Mouse (Mus musculus): ENCODE data around the gene 9330161L09Rik. TPM values are rescaled to one million over a fixed set of nuclear protein-coding genes. Genes with fewer than 3 reads are reported as not detected.

The 9330161L09Rik gene
- polyA plus RNA-seq, 1 experiment from 2014 or later, result 0.12 TPM

DNA sequence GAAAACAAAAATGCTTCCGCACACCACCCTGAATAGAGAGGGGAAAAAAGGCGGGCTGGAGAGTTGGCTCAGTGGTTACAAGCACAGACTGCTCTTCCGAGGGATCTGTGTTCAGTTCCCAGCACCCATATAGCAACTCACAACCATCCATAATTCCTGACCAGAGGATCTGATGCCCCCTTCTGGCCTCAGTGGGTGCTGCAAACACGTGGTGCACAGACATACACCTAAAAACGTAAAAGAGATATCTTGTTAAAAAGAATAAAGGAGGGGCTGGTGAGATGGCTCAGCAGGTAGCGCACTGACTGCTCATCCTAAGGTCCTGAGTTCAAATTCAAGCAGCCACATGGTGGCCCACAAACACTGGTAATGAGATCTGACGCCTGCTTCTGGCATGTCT is 19.1 kb upstream of the 9330161L09Rik start:
- Histone ChIP-seq H3K27me3 (no peaks in the 10 kb centered on the region), H3K27ac (replicated peaks) (no peak overlapping the region), H3K36me3 (replicated peaks) (peaks cover 17% of the 10 kb centered on the region), H3K4me3 (replicated peaks) (no peak overlapping the region), H3K9me3 (replicated peaks) (no peaks in the 10 kb centered on the region), H3K9ac (no peak overlapping the region), H3K4me1 (replicated peaks) (peaks cover 33% of the 10 kb centered on the region), H3K4me2 (no peak overlapping the region)
- ATAC-seq (ENCODE audit: insufficient read depth), result no peak
- 82% methylated on average over 7 of the region's 7 CpGs for WGBS (ENCODE audit: insufficient replicate concordance)

- peak; percentile 100 for ATAC-seq (ENCODE audit: insufficient read depth)
- Histone ChIP-seq H3K4me2 (peak within 1 kb of the TSS; percentile 82), H3K36me3 (replicated peaks) (peaks cover 23% of the 10 kb centered on the region), H3K27ac (replicated peaks) (peak within 1 kb of the TSS; percentile 77), H3K4me3 (replicated peaks) (peak within 1 kb of the TSS; percentile 88), H3K9ac (peak within 1 kb of the TSS; percentile 84), H3K27me3 (no peaks in the 10 kb centered on the region), H3K4me1 (replicated peaks) (peaks cover 40% of the 10 kb centered on the region), H3K9me3 (replicated peaks) (no peaks in the 10 kb centered on the region)
- WGBS (ENCODE audit: insufficient replicate concordance), result 2% methylated on average over 33 of the region's 33 CpGs
These were observed 18.3 kb upstream of the 9330161L09Rik start, which contains the start of gene Ddx24 for GRCm38 (mm10) chr12:103425729-103426470. Gene Ddx24, minus strand, starts transcription at chr12:103425830.

DNA sequence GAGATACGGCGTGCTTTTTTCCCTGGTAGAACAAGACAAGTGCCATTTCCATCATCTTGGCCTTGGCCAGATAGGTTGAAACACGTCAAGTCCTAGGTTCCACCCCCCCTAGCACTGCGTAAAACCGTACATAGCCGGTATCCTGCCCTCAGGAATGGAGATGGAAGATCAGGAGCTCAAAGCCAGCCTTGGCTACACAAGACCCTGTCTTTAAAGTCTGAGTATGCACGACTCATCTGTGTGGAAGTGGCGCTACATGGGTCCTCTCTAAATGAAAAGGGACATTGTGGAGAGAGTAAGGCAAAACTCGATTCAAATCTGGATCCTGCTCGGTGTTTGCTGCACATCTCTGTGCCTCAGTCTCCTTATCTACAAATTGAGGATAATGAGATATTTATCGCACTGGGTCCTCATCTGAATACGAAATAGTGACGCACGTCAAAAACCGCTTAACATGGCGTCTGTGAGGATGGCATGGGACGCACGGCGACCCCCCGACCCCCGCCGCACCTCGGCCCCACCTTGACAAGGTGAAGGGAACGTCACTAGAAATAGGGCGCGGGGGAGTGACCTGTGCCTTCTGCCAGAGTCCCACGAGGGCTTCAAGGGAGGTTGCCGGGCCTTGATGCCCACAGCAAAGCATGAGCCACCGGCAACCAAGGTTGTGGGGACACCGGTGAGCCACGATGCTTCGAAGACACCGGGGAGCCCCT is 17.6 kb upstream of the 9330161L09Rik start:
- Histone ChIP-seq H3K4me1 (replicated peaks) (peaks cover 43% of the 10 kb centered on the region), H3K27ac (replicated peaks) (peak overlapping the region; percentile 71), H3K27me3 (no peaks in the 10 kb centered on the region), H3K9ac (peak overlapping the region; percentile 84), H3K4me2 (peak overlapping the region; percentile 82), H3K4me3 (replicated peaks) (peak overlapping the region; percentile 88), H3K9me3 (replicated peaks) (no peaks in the 10 kb centered on the region), H3K36me3 (replicated peaks) (peaks cover 23% of the 10 kb centered on the region)
- peak; percentile 19 for ATAC-seq (ENCODE audit: insufficient read depth)
- 7% methylated on average over 33 of the region's 33 CpGs for WGBS (ENCODE audit: insufficient replicate concordance)

DNA sequence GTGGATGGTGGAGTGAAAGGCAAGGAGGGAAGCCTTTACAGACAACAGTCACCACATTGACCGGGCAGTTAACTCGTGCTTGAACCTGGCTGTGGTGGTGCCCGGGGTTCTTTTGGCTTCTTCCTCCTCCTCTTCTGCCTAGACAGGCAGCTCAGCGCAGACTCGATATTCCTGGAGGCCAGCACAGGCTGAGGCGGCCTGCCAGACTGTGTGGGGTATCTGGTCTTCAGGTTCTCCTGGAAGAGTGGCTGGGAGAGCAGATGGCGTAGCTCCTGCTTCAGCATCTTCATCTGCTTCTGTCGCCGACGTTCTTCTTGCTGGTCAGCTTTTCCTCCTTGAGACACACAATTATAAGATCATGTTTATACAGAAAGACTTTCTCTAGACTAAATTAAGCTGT is 524 bp upstream of the 9330161L09Rik start:
- Histone ChIP-seq H3K4me2 (no peak overlapping the region), H3K27me3 (no peaks in the 10 kb centered on the region), H3K27ac (replicated peaks) (no peak overlapping the region), H3K4me1 (replicated peaks) (no peaks in the 10 kb centered on the region), H3K9ac (no peak overlapping the region), H3K9me3 (replicated peaks) (no peaks in the 10 kb centered on the region), H3K36me3 (replicated peaks) (peaks cover 100% of the 10 kb centered on the region), H3K4me3 (replicated peaks) (no peak overlapping the region)
- 79% methylated on average over 10 of the region's 10 CpGs for WGBS (ENCODE audit: insufficient replicate concordance)
- no peak for ATAC-seq (ENCODE audit: insufficient read depth)

GRCm38 (mm10) chr12:103404131-103404530 is 3.5 kb downstream of the 9330161L09Rik start:
- Histone ChIP-seq H3K4me3 (replicated peaks) (no peak overlapping the region), H3K9me3 (replicated peaks) (no peaks in the 10 kb centered on the region), H3K27me3 (no peaks in the 10 kb centered on the region), H3K27ac (replicated peaks) (no peak overlapping the region), H3K4me1 (replicated peaks) (no peaks in the 10 kb centered on the region), H3K9ac (no peak overlapping the region), H3K4me2 (no peak overlapping the region), H3K36me3 (replicated peaks) (peaks cover 99% of the 10 kb centered on the region)
- 80% methylated on average over 18 of the region's 18 CpGs for WGBS (ENCODE audit: insufficient replicate concordance)
- no peak for ATAC-seq (ENCODE audit: insufficient read depth)

DNA sequence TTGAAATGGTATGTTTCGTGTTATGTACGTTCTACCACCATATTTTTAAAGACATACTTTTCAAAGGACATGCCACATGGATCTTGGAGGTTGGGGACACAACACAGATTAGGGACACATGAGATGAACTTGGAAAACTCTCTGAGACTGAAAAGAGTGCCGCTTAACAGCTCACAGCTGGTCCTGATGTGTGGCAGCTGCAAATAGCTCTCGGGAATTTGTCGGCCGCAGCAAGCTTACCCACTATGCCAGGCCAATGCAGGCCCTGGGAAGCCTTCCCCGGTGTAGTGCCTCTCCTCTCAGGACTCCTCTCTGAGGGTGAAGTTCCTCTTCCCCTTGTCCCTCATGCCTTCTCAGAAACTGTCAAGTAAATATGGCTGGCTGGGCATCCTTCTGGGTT is 10.9 kb downstream of the 9330161L09Rik start:
- no peak overlapping the region for H3K4me3 ChIP-seq (replicated peaks)
- H3K36me3 ChIP-seq (replicated peaks), result peaks cover 67% of the 10 kb centered on the region
- H3K27me3 ChIP-seq, result no peaks in the 10 kb centered on the region
- peaks cover 60% of the 10 kb centered on the region for H3K4me1 ChIP-seq (replicated peaks)
- WGBS (ENCODE audit: insufficient replicate concordance), result 75% methylated on average over 7 of the region's 7 CpGs
- no peak overlapping the region for H3K9ac ChIP-seq
- H3K9me3 ChIP-seq (replicated peaks), result no peaks in the 10 kb centered on the region
- no peak overlapping the region for H3K4me2 ChIP-seq
- ATAC-seq (ENCODE audit: insufficient read depth), result no peak
- H3K27ac ChIP-seq (replicated peaks), result no peak overlapping the region; the same call in 1 of the 2 replicates

DNA sequence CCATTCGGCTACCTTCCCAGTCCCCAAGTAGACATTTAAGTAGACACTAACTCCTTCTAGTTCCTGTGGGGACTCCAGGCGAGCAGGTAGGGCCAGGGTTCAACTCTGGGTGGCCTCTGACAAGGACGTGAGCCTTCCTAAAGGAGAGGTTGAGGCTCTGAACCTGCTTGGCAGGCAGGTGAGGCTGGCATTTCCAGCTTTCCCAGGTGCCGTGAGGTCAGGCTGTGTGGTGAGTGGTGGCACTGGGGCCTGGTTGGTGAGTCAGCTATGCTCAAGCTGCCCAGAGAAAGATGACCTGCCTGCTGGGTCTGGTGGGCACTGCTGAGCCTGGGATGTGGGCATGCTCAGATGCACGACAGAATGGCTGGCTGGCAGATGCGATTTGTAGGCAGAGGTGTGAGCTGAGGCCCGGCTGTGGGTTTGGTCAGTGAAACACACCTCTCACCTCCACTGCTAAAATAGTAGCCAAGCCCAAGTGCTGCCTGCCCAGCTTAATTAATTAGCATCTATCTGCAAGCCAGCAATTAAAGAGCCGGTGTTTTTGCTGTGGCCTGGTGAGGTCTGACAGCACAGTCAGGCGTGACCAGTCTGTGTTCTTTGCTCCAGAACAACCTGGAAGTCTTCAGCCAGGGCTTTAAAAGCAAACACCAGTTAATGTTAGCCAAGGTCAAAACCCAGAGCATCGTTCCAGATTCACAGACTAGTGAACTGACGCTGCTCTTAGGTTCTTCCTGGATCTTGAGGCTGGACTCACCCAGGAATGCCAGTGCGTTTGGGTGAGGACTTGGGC is 11.9 kb downstream of the 9330161L09Rik start:
- Histone ChIP-seq H3K9me3 (replicated peaks) (no peaks in the 10 kb centered on the region), H3K9ac (no peak overlapping the region), H3K4me2 (no peak overlapping the region), H3K4me1 (replicated peaks) (peaks cover 71% of the 10 kb centered on the region), H3K27me3 (no peaks in the 10 kb centered on the region), H3K27ac (replicated peaks) (peak overlapping the region; percentile 24; the same call in 1 of the 2 replicates), H3K4me3 (replicated peaks) (no peak overlapping the region), H3K36me3 (replicated peaks) (peaks cover 65% of the 10 kb centered on the region)
- ATAC-seq (ENCODE audit: insufficient read depth), result no peak
- 79% methylated on average over 12 of the region's 12 CpGs for WGBS (ENCODE audit: insufficient replicate concordance)

GRCm38 (mm10) chr12:103393528-103393927 is 14.1 kb downstream of the 9330161L09Rik start:
- Histone ChIP-seq H3K9me3 (replicated peaks) (no peaks in the 10 kb centered on the region), H3K4me1 (replicated peaks) (peaks cover 90% of the 10 kb centered on the region), H3K4me3 (replicated peaks) (peak overlapping the region; percentile 42), H3K27ac (replicated peaks) (peak overlapping the region; percentile 97), H3K27me3 (no peaks in the 10 kb centered on the region), H3K4me2 (peak overlapping the region; percentile 78), H3K9ac (peak overlapping the region; percentile 57), H3K36me3 (replicated peaks) (peaks cover 51% of the 10 kb centered on the region)
- WGBS (ENCODE audit: insufficient replicate concordance), result 9% methylated on average over 6 of the region's 6 CpGs
- peak; percentile 89 for ATAC-seq (ENCODE audit: insufficient read depth)

DNA sequence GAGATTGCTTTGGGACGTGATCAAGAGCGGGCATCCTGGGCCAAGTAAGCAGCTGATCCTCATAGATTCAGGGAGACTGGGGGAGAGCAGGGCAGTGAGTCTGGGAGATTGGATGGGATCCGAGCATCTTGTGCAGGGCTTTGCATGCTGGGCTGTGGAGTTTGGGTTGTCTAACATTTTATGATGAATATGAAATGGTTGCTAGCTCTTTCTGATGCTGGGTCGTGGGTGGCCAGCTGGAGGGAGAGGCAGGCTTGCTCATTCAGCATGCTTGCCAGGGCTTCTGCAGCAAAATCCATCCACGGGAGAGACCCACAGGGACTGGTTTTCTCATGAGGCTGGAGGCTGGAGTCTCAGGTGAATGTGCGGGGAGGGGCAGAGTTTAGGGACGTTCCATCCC is 16.5 kb downstream of the 9330161L09Rik start:
- Histone ChIP-seq H3K36me3 (replicated peaks) (peaks cover 34% of the 10 kb centered on the region), H3K4me3 (replicated peaks) (peak overlapping the region; percentile 84), H3K27me3 (no peaks in the 10 kb centered on the region), H3K4me2 (peak overlapping the region; percentile 78), H3K27ac (replicated peaks) (peak overlapping the region; percentile 92), H3K9me3 (replicated peaks) (no peaks in the 10 kb centered on the region), H3K9ac (peak overlapping the region; percentile 92), H3K4me1 (replicated peaks) (peaks cover 79% of the 10 kb centered on the region)
- 85% methylated on average over 7 of the region's 7 CpGs for WGBS (ENCODE audit: insufficient replicate concordance)
- ATAC-seq (ENCODE audit: insufficient read depth), result no peak

DNA sequence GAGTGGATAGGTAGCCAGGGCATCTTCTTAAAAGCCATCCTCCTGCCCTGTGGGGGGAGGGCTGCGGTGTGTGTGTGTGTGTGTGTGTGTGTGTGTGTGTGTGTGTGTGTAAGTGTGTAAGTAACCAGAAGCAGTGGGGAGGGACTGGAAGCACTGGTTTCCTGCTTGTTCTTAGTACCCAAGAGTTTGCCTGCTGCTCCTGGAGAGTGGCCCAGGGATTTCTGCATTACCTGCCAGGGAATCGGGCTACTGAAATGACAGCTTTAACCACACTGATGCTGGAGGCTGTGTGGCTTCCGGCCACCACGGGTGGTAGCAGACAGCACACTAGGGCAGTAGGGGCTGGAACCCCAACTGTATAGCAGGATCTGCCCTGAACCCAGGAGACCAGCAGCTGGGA is 17.6 kb downstream of the 9330161L09Rik start:
- Histone ChIP-seq H3K4me3 (replicated peaks) (peak overlapping the region; percentile 84), H3K27me3 (no peaks in the 10 kb centered on the region), H3K27ac (replicated peaks) (peak overlapping the region; percentile 92), H3K36me3 (replicated peaks) (peaks cover 27% of the 10 kb centered on the region), H3K4me2 (peak overlapping the region; percentile 78), H3K4me1 (replicated peaks) (peaks cover 68% of the 10 kb centered on the region), H3K9ac (peak overlapping the region; percentile 92), H3K9me3 (replicated peaks) (no peaks in the 10 kb centered on the region)
- WGBS (ENCODE audit: insufficient replicate concordance), result 57% methylated on average over 4 of the region's 4 CpGs
- ATAC-seq (ENCODE audit: insufficient read depth), result no peak

DNA sequence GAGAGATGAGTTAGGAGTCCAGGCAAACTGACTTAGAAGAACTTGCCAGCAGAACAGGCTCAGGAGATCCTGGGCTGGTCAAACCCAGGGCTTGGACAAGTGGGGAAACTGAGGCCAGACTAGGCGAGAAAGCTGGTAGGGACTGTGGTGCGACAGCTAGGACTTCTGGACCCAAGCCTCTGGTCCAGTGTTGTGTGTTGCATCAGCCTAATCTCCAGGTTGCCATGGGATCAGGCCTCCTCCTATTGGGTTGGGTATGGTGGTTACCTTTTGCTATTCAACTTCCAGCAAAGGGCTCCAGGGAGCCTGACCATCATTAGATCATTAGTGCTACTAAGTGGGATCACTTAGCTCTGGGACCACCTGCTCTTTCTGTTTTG is 18.3 kb downstream of the 9330161L09Rik start:
- ATAC-seq (ENCODE audit: insufficient read depth), result peak; percentile 16; the same call in 1 of the 2 replicates
- H3K36me3 ChIP-seq (replicated peaks), result peaks cover 23% of the 10 kb centered on the region
- peak overlapping the region; percentile 78 for H3K4me2 ChIP-seq
- H3K9ac ChIP-seq, result peak overlapping the region; percentile 92
- peak overlapping the region; percentile 92 for H3K27ac ChIP-seq (replicated peaks)
- H3K27me3 ChIP-seq, result no peaks in the 10 kb centered on the region
- peak overlapping the region; percentile 84 for H3K4me3 ChIP-seq (replicated peaks)
- peaks cover 64% of the 10 kb centered on the region for H3K4me1 ChIP-seq (replicated peaks)
- 40% methylated on average over 2 of the region's 2 CpGs for WGBS (ENCODE audit: insufficient replicate concordance)
- H3K9me3 ChIP-seq (replicated peaks), result no peaks in the 10 kb centered on the region
